Mouse (Mus musculus) erythroblast, embryonic 14.5 days (primary cell): ENCODE results near the gene Ankk1.

ENCODE experiments used
- GATA1 ChIP-seq: IDR thresholded peaks from 2 replicates; pipeline ENCODE4 v1.6.1; 2012; ENCODE audit warnings: low read length, inconsistent platforms, mixed read lengths
- TAL1 ChIP-seq: IDR thresholded peaks from 3 replicates; pipeline ENCODE4 v1.6.1; 2012; ENCODE audit warnings: low read length, inconsistent platforms, mixed read lengths

GRCm38 (mm10) chr9:49384041-49384440 lies 42.8 kb downstream of the Ankk1 start:
- TF ChIP-seq GATA1 (no peak), TAL1 (no peak)
